Mouse (Mus musculus) heart, embryonic 13.5 days (tissue): ENCODE measurements at regions not wholly inside any gene's neighbourhood (a gene's known extent, or its start where the extent isn't known, plus 50 kb on each side); places are given as distances from the start of the nearest gene placed in this dataset.

Experiments used
- ATAC-seq: fragments of 200-750 bp; cut with Nextera tagmentation; 2 replicates; pipeline ENCODE4 v1.8.0; 2017; ENCODE audit warnings: moderate TSS enrichment; ENCODE audit not compliant: insufficient number of reproducible peaks, low FRiP score, low TSS enrichment; ENCODE audit errors: extremely low read depth
- H3K27ac ChIP-seq: fragments of 300-500 bp; sonication (generic); replicated peaks from 2 replicates; pipeline ENCODE4 v1.5.1; 2015; ENCODE audit warnings: moderate library complexity, mild to moderate bottlenecking, inconsistent platforms
- H3K27me3 ChIP-seq: fragments of 300-500 bp; sonication (generic); replicated peaks from 2 replicates; pipeline ENCODE4 v1.6.1; 2015; ENCODE audit warnings: mild to moderate bottlenecking, inconsistent platforms
- H3K36me3 ChIP-seq: fragments of 300-500 bp; sonication (generic); 2 replicates; pipeline ENCODE4 v1.6.1; 2015; ENCODE audit warnings: mild to moderate bottlenecking, inconsistent platforms
- H3K4me1 ChIP-seq: fragments of 300-500 bp; sonication (generic); 2 replicates; pipeline ENCODE4 v1.6.1; 2015; ENCODE audit warnings: inconsistent platforms
- H3K4me2 ChIP-seq: fragments of 300-500 bp; sonication (generic); 2 replicates; pipeline ENCODE4 v1.6.1; 2015; ENCODE audit warnings: inconsistent platforms, mild to moderate bottlenecking, moderate library complexity
- H3K4me3 ChIP-seq: fragments of 300-500 bp; sonication (generic); 2 replicates; pipeline ENCODE4 v1.5.1; 2015; ENCODE audit warnings: moderate library complexity, mild to moderate bottlenecking, inconsistent platforms
- H3K9ac ChIP-seq: fragments of 300-500 bp; sonication (generic); 2 replicates; pipeline ENCODE4 v1.6.1; 2015; ENCODE audit warnings: inconsistent platforms, mild to moderate bottlenecking, moderate library complexity
- H3K9me3 ChIP-seq: fragments of 300-500 bp; sonication (generic); 2 replicates; pipeline ENCODE4 v1.6.1; 2016; ENCODE audit warnings: inconsistent platforms
- WGBS: fragments of 180-500 bp; shearing (Covaris S2); methylation state at CpG from one replicate; pipeline ENCODE4 v1.1.7; 2015; ENCODE audit warnings: mixed read lengths; 5-methylcytosine and 5-hydroxymethylcytosine counted together

DNA sequence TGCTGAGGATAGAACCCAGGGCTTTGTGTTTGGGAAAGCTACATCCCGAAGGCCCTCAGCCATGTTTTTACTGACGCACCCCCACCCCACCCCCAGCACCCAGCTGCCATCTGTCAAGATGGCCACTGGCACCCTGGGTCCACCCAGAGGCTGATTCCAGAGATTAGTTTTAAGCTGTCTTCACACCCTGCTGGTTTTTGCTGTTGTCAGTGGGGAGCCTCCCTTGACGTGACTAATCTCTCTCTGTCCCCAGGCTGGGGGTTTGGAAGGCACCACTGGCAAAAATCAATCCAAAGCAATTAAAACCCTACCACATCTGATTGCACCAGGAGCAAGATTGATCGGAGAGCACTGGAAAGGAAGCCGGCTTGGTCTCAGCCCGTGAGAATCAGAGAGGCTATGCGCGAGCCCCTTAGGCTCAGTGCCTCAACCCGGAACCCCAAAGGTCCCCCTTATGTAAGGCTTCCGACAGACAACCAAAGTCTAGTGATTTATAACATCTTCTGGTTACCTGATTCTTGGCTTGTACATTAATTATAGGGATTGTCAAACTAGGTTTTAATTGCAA is 59.7 kb upstream of the Kazn start:
- Histone ChIP-seq H3K4me2 (no peak overlapping the region), H3K9me3 (no peaks in the 10 kb centered on the region), H3K27ac (no peak overlapping the region), H3K4me1 (peaks cover 35% of the 10 kb centered on the region), H3K9ac (no peak overlapping the region), H3K4me3 (no peak overlapping the region), H3K36me3 (no peaks in the 10 kb centered on the region), H3K27me3 (no peaks in the 10 kb centered on the region)
- no peak for ATAC-seq
- 70% methylated on average over 10 of the region's 10 CpGs for whole genome bisulfite sequencing

DNA sequence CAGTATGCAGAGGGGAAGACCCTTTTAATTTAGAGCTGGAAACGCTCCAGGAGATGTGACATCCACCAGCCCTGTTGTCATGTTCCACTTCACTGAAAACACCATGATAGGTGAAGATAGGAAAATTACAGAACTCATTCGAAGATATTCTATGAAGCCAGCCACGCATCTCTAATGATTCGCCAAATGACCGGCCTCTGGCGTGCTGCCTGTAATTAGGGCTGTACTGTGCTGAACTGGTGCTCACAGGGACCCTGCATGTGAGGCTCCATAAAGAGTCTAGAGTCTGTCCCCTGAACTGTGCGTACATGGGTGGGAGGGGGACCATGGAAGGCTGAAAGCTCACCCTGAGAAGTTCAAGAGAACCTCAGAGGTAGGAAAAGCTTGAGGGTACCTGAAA is 53.6 kb upstream of the Kazn start:
- Histone ChIP-seq H3K4me2 (no peak overlapping the region), H3K9ac (no peak overlapping the region), H3K27ac (no peak overlapping the region), H3K36me3 (no peaks in the 10 kb centered on the region), H3K27me3 (0 out of 2 replicates have a peak, but pooled peaks cover 6% of the 10 kb centered on the region), H3K4me3 (no peak overlapping the region), H3K9me3 (no peaks in the 10 kb centered on the region), H3K4me1 (peaks cover 4% of the 10 kb centered on the region; the same call in 1 of the 2 replicates)
- 83% methylated on average over 7 of the region's 7 CpGs for WGBS
- ATAC-seq, result no peak

GRCm38 (mm10) chr4:142292334-142292733 is 53.1 kb upstream of the Kazn start:
- no peak for ATAC-seq
- no peaks in the 10 kb centered on the region for H3K36me3 ChIP-seq
- H3K9me3 ChIP-seq, result no peaks in the 10 kb centered on the region
- WGBS, result 81% methylated on average over 9 of the region's 9 CpGs
- H3K4me3 ChIP-seq, result no peak overlapping the region
- H3K4me2 ChIP-seq, result no peak overlapping the region
- H3K27ac ChIP-seq, result no peak overlapping the region
- H3K27me3 ChIP-seq, result 0 out of 2 replicates have a peak, but pooled peaks cover 6% of the 10 kb centered on the region
- peaks cover 4% of the 10 kb centered on the region; the same call in 1 of the 2 replicates for H3K4me1 ChIP-seq
- no peak overlapping the region for H3K9ac ChIP-seq

- no peak for ATAC-seq
- Histone ChIP-seq H3K9ac (no peak overlapping the region), H3K27me3 (0 out of 2 replicates have a peak, but pooled peaks cover 6% of the 10 kb centered on the region), H3K27ac (no peak overlapping the region), H3K9me3 (no peaks in the 10 kb centered on the region), H3K4me3 (no peak overlapping the region), H3K36me3 (no peaks in the 10 kb centered on the region), H3K4me1 (peaks cover 4% of the 10 kb centered on the region; the same call in 1 of the 2 replicates), H3K4me2 (no peak overlapping the region)
- WGBS, result 80% methylated on average over 3 of the region's 3 CpGs
Measured at GRCm38 (mm10) chr4:142291366-142291765, 52.2 kb upstream of the Kazn start.
